Mouse (Mus musculus): ENCODE measurements around the gene Rpl13. TPM values are rescaled to one million over a fixed set of nuclear protein-coding genes. Genes with fewer than 3 reads are reported as not detected.

Rpl13 gene
- polyA plus RNA-seq, 1 experiment, result 864 TPM

DNA sequence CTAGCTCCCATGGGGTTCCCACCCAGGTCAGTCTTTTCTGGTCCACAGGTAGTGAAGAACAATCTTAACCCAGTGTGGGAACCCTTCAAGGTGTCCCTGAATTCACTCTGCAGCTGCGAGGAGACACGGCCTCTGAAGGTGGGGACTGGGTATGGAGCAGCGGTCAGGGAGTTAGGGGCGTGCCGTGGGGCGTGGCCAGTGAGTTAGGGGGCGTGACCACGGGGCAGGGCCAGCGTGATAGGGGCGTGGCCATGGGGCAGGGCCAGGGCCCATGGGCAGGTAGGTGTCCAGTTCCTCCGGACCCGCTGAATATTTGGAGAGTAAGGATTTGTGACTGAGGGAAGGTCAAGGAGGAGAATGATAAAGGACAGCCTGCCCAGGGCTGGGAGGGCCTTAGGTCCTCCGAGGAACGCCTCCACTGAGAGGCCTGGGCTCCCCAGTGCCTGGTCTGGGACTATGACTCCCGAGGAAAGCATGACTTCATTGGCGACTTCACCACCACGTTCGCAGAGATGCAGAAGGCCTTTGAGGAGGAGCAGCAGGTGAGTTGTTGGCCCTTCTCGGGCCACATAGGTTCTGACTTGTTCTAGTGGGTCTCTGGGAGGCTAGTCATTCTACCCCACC lies 24.2 kb downstream of the Rpl13 start:
- 22% methylated on average over 19 of the region's 19 CpGs for WGBS
- no peak for TF ChIP-seq POLR2A (IDR thresholded peaks at IDR 0.05; ENCODE audit: borderline replicate concordance, insufficient read depth, low read length)
- TF ChIP-seq CTCF (IDR thresholded peaks at IDR 0.05; ENCODE audit: borderline replicate concordance, insufficient read depth, low read depth, low read length), result no peak
- no peak for DNase-seq

DNA sequence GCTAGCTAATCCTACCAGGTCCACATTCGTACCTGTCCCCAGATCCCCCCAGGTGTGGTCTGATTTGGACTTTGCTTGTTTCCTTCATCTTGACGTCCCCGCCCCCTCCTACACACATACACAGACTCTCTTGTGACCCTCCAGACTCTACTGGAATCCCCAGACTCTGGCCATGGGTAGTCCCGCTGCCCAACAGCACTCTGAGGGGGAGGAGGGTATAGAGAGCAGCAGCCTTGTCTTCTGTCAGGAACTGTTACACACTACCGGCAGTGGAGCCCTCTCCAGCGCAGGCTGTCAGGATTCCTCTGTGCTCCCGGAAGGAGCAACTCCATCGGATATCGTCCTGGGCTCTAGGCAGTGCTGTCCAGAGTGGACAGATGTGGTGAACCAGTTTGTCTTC lies 28.9 kb downstream of the Rpl13 start:
- no peak for DNase-seq
- Histone ChIP-seq H3K4me3 (replicated peaks; ENCODE audit: insufficient read depth, low read depth, low read length) (no peak overlapping the region), H3K27me3 (ENCODE audit: control insufficient read depth, insufficient read depth, low read length) (no peaks in the 10 kb centered on the region), H3K27ac (ENCODE audit: insufficient read depth, low read length) (no peak overlapping the region), H3K4me1 (ENCODE audit: control insufficient read depth, insufficient read depth, low read length) (peaks cover 9% of the 10 kb centered on the region)
- WGBS, result 69% methylated on average over 9 of the region's 9 CpGs
- TF ChIP-seq CTCF (IDR thresholded peaks at IDR 0.05; ENCODE audit: borderline replicate concordance, insufficient read depth, low read depth, low read length) (no peak), POLR2A (IDR thresholded peaks at IDR 0.05; ENCODE audit: borderline replicate concordance, insufficient read depth, low read length) (no peak)

More for the DNA sequence above, 24.2 kb downstream of the Rpl13 start:
- no peak overlapping the region for H3K4me3 ChIP-seq (replicated peaks; ENCODE audit: insufficient read depth, low read depth, low read length)
- no peak overlapping the region for H3K27ac ChIP-seq (ENCODE audit: insufficient read depth, low read length)
- H3K4me1 ChIP-seq (ENCODE audit: control insufficient read depth, insufficient read depth, low read length), result peaks cover 4% of the 10 kb centered on the region; the same call in 1 of the 2 replicates
- no peaks in the 10 kb centered on the region for H3K27me3 ChIP-seq (ENCODE audit: control insufficient read depth, insufficient read depth, low read length)

DNA sequence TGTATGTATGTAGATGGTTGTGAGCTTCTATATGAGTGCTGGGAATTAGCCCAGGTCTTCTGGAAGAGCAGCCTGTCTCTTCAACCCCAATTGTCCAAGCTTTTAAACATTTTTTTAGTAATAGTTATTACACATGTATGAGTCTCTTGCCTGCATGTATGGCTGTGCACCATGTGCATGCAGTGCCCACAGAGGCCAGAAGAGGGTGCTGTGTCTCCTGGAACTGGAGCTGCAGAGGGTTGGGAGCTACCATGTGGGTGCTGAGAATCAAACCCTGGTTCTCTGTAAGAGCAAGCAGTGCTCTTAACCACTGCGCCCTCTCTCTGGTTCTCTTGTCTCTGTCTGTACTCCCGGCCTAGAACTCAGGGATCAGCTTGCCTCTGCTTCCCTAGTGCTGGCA lies 30.8 kb downstream of the Rpl13 start:
- H3K4me3 ChIP-seq (replicated peaks; ENCODE audit: insufficient read depth, low read depth, low read length), result no peak overlapping the region
- no peaks in the 10 kb centered on the region for H3K27me3 ChIP-seq (ENCODE audit: control insufficient read depth, insufficient read depth, low read length)
- TF ChIP-seq POLR2A (IDR thresholded peaks at IDR 0.05; ENCODE audit: borderline replicate concordance, insufficient read depth, low read length) (no peak), CTCF (IDR thresholded peaks at IDR 0.05; ENCODE audit: borderline replicate concordance, insufficient read depth, low read depth, low read length) (no peak)
- peaks cover 7% of the 10 kb centered on the region; the same call in 1 of the 2 replicates for H3K4me1 ChIP-seq (ENCODE audit: control insufficient read depth, insufficient read depth, low read length)
- WGBS, result 100% methylated on average over 2 of the region's 2 CpGs
- no peak for DNase-seq
- H3K27ac ChIP-seq (ENCODE audit: insufficient read depth, low read length), result no peak overlapping the region

DNA sequence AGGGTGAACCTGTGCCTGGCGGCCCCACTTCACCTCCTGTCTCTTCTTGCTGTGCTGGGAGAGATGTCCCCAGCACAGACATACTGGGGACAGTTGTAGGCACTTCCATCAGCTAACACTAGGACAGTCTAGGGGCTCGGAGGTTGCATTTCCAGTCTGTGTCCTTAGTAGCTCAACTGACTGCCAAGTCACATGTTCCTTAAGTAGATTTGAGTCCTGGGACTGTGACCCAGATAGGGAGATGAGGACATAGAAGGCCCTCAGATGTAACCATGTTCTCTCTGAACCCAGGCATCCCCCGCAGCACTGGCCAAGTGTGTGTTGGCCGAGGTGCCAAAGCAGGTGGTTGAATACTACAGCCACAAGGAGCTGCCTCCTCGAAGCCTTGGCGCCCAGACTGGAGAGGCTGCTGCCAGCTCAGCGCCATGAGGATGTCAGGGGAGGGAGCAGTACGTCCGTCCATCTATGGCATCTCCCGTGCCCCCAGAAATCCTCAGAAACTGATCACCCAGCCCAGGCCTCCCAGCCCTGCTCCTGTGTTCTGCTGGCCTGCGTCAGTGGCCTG lies 32.1 kb downstream of the Rpl13 start:
- no peak overlapping the region for H3K4me3 ChIP-seq (replicated peaks; ENCODE audit: insufficient read depth, low read depth, low read length)
- 45% methylated on average over 11 of the region's 11 CpGs for WGBS
- H3K4me1 ChIP-seq (ENCODE audit: control insufficient read depth, insufficient read depth, low read length), result peaks cover 7% of the 10 kb centered on the region; the same call in 1 of the 2 replicates
- TF ChIP-seq CTCF (IDR thresholded peaks at IDR 0.05; ENCODE audit: borderline replicate concordance, insufficient read depth, low read depth, low read length) (no peak), POLR2A (IDR thresholded peaks at IDR 0.05; ENCODE audit: borderline replicate concordance, insufficient read depth, low read length) (no peak)
- H3K27me3 ChIP-seq (ENCODE audit: control insufficient read depth, insufficient read depth, low read length), result no peaks in the 10 kb centered on the region
- H3K27ac ChIP-seq (ENCODE audit: insufficient read depth, low read length), result no peak overlapping the region
- DNase-seq, result no peak

DNA sequence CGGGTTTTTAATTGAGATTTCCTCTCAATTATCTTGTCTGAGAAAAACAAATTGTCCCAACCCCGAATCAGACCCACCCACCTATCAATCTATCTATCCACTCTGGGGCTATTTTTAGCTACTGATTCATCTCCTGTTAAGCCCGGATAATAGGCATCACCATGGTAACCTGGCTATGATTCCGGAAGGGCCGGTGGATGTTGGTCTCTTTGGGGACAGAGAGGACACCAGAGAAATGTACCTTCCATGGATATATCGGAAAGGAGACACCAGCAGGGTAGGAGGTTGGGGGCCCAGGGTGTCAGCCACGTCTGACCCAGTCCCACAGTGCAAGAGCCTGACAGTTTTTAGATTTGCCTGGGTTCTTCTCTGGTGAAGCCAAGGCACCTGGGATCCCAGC lies 33.3 kb downstream of the Rpl13 start:
- Histone ChIP-seq H3K27ac (ENCODE audit: insufficient read depth, low read length) (no peak overlapping the region), H3K4me1 (ENCODE audit: control insufficient read depth, insufficient read depth, low read length) (peaks cover 7% of the 10 kb centered on the region; the same call in 1 of the 2 replicates), H3K27me3 (ENCODE audit: control insufficient read depth, insufficient read depth, low read length) (no peaks in the 10 kb centered on the region), H3K4me3 (replicated peaks; ENCODE audit: insufficient read depth, low read depth, low read length) (no peak overlapping the region)
- TF ChIP-seq CTCF (IDR thresholded peaks at IDR 0.05; ENCODE audit: borderline replicate concordance, insufficient read depth, low read depth, low read length) (no peak), POLR2A (IDR thresholded peaks at IDR 0.05; ENCODE audit: borderline replicate concordance, insufficient read depth, low read length) (no peak)
- WGBS, result 22% methylated on average over 7 of the region's 7 CpGs
- no peak for DNase-seq

DNA sequence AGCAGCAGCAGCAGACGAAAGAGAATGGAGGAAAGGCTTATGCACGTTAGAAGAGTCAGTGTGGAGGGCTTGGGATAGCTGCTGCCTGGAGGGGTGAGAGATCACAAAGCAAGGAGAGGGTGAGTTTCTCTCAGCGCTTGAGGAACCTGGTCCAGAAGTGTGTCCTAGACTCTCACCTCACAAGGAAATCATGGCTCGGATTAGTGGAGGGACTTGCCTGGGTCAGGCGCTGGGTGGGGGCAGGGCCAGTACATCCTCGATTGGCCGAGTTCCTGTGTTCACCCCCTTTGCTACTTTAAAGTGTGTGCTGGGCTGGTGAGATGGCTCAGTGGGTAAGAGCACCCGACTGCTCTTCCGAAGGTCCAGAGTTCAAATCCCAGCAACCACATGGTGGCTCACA lies 33.7 kb downstream of the Rpl13 start:
- Histone ChIP-seq H3K4me3 (replicated peaks; ENCODE audit: insufficient read depth, low read depth, low read length) (no peak overlapping the region), H3K27me3 (ENCODE audit: control insufficient read depth, insufficient read depth, low read length) (no peaks in the 10 kb centered on the region), H3K27ac (ENCODE audit: insufficient read depth, low read length) (no peak overlapping the region), H3K4me1 (ENCODE audit: control insufficient read depth, insufficient read depth, low read length) (peaks cover 7% of the 10 kb centered on the region; the same call in 1 of the 2 replicates)
- DNase-seq, result no peak
- TF ChIP-seq CTCF (IDR thresholded peaks at IDR 0.05; ENCODE audit: borderline replicate concordance, insufficient read depth, low read depth, low read length) (no peak), POLR2A (IDR thresholded peaks at IDR 0.05; ENCODE audit: borderline replicate concordance, insufficient read depth, low read length) (no peak)
- 59% methylated on average over 9 of the region's 9 CpGs for WGBS

DNA sequence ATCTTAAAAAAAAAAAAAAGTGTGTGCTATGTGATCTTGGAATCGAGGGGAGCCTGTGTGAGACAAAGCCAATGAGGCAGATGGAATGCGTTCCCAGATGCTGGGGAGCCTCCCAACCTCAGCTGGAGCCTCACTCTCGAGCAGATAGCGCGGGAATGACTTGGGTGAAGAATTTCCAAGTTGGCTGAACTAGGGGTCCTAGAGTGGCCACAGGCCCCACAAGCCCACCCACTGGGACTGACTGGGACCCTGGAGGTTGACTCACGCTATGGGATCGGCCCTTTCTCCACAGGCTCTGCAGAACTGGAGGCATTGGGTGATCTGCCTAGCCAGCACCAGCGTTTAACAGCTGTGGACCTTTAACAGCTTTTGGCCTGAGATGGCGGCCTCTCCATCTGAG lies 34.1 kb downstream of the Rpl13 start:
- Histone ChIP-seq H3K4me1 (ENCODE audit: control insufficient read depth, insufficient read depth, low read length) (peaks cover 7% of the 10 kb centered on the region; the same call in 1 of the 2 replicates), H3K4me3 (replicated peaks; ENCODE audit: insufficient read depth, low read depth, low read length) (no peak overlapping the region), H3K27me3 (ENCODE audit: control insufficient read depth, insufficient read depth, low read length) (no peaks in the 10 kb centered on the region), H3K27ac (ENCODE audit: insufficient read depth, low read length) (no peak overlapping the region)
- DNase-seq, result no peak
- no peak for TF ChIP-seq CTCF (IDR thresholded peaks at IDR 0.05; ENCODE audit: borderline replicate concordance, insufficient read depth, low read depth, low read length)
- TF ChIP-seq POLR2A (IDR thresholded peaks at IDR 0.05; ENCODE audit: borderline replicate concordance, insufficient read depth, low read length), result no peak
- WGBS, result 88% methylated on average over 9 of the region's 9 CpGs

DNA sequence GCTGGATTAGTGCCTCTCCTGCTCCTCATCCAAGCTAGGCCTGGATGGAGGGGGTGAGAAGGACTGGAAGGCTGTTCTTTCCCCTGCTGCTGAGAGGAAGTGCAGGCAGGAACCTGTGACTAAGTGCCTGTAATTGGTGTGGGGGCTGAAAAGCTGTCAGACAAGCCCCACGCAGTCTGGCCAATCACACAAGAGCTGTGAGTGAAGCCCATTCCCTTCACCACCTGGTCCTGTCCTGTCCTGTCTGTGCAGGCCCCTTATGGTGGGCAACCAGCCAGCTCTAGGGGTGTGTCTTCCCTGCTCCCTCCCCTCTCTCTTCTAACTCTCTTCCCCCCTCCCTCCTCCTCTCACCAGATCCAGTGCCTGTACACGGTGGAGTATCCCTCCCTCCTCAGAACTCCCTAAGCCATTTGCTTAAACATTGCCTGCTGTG lies 35.5 kb downstream of the Rpl13 start:
- H3K4me1 ChIP-seq (ENCODE audit: control insufficient read depth, insufficient read depth, low read length), result peaks cover 14% of the 10 kb centered on the region
- H3K4me3 ChIP-seq (replicated peaks; ENCODE audit: insufficient read depth, low read depth, low read length), result no peak overlapping the region
- H3K27ac ChIP-seq (ENCODE audit: insufficient read depth, low read length), result no peak overlapping the region
- TF ChIP-seq POLR2A (IDR thresholded peaks at IDR 0.05; ENCODE audit: borderline replicate concordance, insufficient read depth, low read length) (no peak), CTCF (IDR thresholded peaks at IDR 0.05; ENCODE audit: borderline replicate concordance, insufficient read depth, low read depth, low read length) (no peak)
- 47% methylated on average over 2 of the region's 2 CpGs for WGBS
- H3K27me3 ChIP-seq (ENCODE audit: control insufficient read depth, insufficient read depth, low read length), result no peaks in the 10 kb centered on the region
- no peak for DNase-seq
